Mouse (Mus musculus) adrenal gland, adult 8-10 months (tissue): ENCODE measurements around the gene Atp5d. TPM values are rescaled to one million over a fixed set of nuclear protein-coding genes. Genes with fewer than 3 reads are reported as not detected.

Experiments used
- DNase-seq: peaks from one replicate; pipeline ENCODE4 v3.0.0; 2022
- total RNA-seq, 4 experiments: library from RNA; stranded (reverse); gene quantifications; 2 replicates each; pipeline ENCODE4 v1.2.4; 2022

Atp5d gene
- total RNA-seq, 4 experiments from 2014 or later: 380 to 452 (median 425) TPM

- peak; percentile 95 for DNase-seq
These were observed 3.5 kb downstream of the Atp5d start for GRCm38 (mm10) chr10:80141786-80142529.

GRCm38 (mm10) chr10:80142530-80142925 is 4.1 kb downstream of the Atp5d start:
- no peak for DNase-seq

GRCm38 (mm10) chr10:80143664-80144063 is 5.2 kb downstream of the Atp5d start:
- DNase-seq: no peak

GRCm38 (mm10) chr10:80144159-80144558 is 5.7 kb downstream of the Atp5d start:
- DNase-seq: no peak

GRCm38 (mm10) chr10:80144864-80145838 is 6.7 kb downstream of the Atp5d start:
- DNase-seq: no peak

DNA sequence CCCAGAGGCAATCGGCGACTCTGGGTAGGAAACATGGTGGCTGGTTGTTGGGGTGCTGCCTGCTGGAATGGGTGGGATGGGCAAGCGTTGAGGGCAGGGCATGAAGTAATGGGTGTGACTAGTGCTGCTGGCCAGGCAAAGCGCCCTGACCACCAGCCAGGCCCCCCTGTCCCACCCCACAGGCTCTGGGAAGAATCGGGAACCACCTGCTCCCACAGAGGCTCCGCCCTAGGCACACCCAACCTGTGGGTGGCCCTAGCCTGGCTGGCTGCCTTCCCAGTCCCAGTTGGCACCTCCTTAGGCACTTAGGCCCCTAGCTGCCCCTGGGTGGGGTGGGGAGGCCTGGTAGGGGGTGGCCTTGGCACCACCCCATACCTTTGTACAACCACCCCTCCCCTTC is 7.5 kb downstream of the Atp5d start:
- DNase-seq: no peak

DNA sequence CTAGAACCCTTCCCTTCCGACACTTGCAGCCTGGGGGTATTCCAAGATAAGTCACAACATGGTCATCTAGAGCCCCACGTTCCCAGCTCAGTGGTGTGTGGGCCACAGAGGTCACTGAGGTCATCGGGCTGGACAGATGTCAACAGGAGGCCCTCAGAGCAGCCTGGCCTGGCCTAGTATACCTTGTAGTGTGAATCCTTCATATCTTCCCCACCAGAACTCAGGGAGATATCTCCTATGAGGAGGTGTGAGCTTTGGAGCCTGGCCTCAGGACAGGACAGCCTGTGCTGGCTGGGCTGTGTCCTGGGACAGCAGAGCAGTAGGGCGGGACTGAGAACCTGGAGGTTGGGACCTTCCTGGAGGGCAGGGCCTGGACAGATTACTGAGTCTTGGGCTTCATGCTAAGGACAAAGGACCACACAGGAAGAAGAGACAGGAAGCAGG is 8.2 kb downstream of the Atp5d start:
- DNase-seq: no peak

DNA sequence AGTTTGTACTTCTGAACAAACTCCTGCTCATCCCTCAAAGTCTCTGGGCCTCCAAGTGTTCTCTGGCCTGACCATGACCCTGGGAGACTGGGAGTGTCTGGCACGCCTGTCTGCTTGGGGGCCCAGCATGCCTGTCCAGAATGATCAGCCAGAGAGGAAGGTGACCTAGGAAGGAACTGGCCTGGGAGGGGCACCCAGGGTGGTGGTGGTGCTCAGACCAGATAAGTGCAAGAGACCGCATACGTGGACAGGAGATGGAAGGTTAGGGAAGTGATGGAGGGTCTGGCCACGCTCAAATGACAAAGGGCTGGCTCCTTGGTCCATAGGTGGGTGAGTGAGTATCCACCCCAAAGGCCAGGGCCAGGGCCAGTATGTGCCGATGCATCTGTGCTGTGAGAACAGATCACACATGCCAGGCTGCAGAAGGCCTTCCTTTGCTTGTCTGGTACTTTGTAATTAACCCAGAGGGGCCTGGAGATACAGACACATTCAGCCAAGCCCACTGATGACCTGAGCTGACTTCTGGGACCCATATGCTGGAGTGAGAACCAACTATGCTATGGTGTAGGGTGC is 8.8 kb downstream of the Atp5d start:
- no peak for DNase-seq

- DNase-seq: peak; percentile 86
These were observed 9.5 kb downstream of the Atp5d start, which contains the start of gene Midn for GRCm38 (mm10) chr10:80147719-80148601. Gene Midn (plus strand): TSS chr10:80148272.

- DNase-seq: peak; percentile 94
These were observed 10.3 kb downstream of the Atp5d start for GRCm38 (mm10) chr10:80148610-80149290.

- peak; percentile 98 for DNase-seq
These were observed 11.1 kb downstream of the Atp5d start for GRCm38 (mm10) chr10:80149291-80150225.

- no peak for DNase-seq
These were observed 12.1 kb downstream of the Atp5d start for GRCm38 (mm10) chr10:80150226-80151210.

GRCm38 (mm10) chr10:80151211-80152034 is 13.0 kb downstream of the Atp5d start:
- no peak for DNase-seq

GRCm38 (mm10) chr10:80152071-80152872 is 13.8 kb downstream of the Atp5d start:
- DNase-seq: no peak

DNA sequence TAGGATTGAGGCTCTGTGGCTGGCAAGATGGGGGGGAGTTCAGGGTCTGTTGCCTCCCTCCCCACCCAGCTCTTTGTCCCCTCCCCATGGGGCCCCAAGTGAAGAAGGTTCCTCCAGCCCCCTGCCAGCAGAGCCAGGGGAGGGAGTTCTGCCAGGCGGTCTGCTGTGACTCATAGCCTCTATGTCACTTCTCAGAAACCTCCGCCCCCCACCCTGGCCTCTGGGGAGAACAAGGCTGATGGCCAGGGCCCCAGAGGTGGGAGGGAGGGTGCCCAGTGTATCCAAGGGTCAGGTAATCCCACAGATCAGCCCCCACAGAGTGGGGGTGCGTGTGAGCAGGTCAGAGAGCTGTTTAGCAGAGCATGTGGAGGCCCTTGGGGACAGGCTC is 14.4 kb downstream of the Atp5d start:
- peak; percentile 83 for DNase-seq

DNA sequence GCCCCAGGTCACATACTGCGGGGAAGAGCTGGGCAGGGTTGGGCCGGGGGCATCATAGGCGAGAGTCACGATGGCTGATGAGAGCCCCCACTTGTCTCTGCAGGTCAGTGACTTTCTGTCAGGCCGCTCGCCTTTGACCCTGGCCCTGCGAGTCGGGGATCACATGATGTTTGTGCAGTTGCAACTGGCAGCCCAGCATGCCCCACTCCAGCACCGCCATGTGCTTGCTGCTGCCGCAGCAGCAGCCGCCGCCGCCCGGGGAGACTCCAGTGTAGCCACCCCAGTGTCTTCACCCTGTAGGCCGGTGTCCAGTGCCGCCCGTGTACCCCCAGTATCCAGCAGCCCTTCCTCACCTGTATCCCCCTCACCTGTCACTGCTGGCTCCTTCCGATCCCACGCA is 15.3 kb downstream of the Atp5d start:
- DNase-seq: no peak

- no peak for DNase-seq
These were observed 16.0 kb downstream of the Atp5d start for GRCm38 (mm10) chr10:80154384-80154783.
